Mouse (Mus musculus): ENCODE measurements around the gene Kdm4b.

Gene Kdm4b

DNA sequence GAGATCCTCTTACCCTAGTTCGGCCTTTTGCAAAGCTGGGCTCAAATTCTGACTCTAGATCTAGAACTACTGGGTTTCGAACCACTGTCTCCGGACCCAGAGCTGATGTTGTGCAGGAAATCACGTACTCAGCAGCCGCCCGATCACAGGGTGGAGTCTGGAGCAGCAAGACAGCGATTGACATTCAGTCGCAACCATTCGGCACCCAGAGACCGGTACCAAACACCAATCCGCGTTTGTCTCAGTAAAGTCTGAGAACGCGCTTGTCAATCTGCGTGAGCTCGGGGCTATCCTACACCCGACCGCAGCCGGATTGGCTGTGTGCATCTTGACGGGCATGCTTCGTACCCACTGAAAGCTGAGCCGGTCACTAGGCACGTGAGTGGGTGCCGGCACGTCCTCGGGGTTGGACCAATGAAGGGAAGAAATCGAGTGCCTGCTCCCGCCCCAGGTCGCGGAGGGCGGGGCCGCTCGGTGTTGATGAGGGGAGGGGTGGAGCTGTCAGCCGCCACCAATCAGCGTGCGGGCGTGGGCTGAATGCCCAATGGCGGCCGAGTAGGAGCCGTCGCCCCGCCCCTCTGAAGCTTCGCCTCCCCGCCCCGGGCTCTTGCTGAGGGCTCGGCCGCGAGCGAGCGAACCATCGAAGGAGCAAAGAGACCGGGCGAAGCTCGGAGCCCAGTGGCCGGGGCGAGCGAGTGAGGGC, at the start of gene Kdm4b:
Gene Kdm4b (plus strand): TSS at position 613 of the 703 bp plus-strand sequence.
- peak; percentile 85 for DNase-seq (ENCODE audit: extremely low spot score, low read depth, low spot score)

DNA sequence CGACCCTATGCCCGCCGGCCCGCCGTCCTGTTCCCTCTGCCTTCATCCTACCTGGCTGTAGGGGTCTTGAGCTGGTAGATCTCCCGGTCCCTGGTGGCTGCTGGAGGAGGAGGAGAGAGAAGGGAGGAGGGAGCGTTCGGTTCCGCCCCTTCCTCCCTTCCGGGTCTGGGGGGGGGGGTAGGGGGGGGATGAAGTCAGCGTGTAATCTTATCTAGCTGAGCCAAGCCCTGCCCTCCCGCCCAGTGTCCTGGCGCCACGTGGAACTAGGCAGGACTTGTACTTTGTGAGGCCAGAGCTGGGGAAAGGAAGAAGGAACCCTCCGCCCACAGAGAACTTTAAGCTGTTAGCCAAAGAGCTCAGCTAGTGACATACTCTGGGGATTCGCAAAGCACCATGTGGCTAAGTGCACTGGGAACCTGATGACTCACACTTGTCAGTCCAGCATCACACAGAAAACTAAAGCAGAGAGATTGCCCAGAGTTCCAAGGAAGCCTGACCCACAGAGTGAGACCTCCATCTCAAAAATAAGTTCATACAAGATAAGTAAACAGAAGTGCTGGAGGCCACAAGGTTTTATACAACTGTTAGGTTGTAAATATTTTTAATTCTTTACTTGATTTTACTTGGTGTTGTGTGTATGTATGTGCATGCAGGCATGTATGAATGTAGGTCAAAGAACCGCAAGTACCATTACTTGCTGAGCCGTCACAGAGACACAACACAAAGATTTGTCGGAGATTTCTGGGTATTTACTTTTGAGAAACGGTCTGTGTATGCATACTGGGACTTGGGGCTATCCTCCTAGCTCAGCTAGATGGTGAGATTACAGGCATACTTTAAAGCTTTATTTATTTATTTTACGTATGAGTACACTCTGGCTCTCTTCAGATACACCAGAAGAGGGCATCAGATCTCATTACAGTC, 49.0 kb upstream of the Kdm4b start, which contains the start of gene Ticam1:
Gene Ticam1 (minus strand): TSS at position 144 of the 924 bp plus-strand sequence.
- peak; percentile 96 for DNase-seq (ENCODE audit: extremely low spot score, low read depth, low spot score)

DNA sequence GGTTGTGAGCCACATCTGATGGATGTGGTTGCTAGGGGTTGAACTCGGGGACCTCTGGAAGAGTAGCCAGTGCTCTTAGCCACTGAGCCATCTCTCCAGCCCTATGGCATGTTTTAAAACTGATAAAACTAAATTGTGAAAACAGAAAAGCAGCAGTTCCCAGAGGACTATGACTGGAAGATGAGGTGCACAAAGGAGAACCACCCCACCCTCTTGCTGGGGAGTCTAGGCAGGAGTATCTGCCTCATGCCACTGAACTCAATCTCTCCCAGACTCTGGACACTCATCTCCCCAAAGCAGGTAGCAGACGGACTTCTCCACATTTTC, 48.3 kb upstream of the Kdm4b start:
- no peak for DNase-seq (ENCODE audit: extremely low spot score, low read depth, low spot score)

DNA sequence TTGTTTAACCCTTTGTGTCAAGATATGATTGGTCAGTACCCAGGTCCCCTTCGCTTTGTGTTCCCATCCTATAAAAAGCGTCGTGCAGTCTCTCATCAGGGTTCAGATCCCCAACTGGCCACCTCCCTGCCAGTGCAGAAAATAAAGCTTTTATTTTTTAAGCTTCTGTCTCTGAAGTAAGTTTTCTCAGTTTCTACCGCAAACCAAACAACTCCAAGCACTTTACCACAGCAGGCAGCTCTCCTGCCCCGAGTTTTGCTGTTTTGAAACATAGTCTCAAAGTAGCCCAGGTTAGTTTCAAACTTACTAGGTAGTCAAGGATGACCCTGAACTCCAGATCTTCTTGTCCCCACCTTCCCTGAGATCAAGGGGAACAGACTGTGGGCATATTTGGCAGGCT, 47.5 kb upstream of the Kdm4b start:
- no peak for DNase-seq (ENCODE audit: extremely low spot score, low read depth, low spot score)

DNA sequence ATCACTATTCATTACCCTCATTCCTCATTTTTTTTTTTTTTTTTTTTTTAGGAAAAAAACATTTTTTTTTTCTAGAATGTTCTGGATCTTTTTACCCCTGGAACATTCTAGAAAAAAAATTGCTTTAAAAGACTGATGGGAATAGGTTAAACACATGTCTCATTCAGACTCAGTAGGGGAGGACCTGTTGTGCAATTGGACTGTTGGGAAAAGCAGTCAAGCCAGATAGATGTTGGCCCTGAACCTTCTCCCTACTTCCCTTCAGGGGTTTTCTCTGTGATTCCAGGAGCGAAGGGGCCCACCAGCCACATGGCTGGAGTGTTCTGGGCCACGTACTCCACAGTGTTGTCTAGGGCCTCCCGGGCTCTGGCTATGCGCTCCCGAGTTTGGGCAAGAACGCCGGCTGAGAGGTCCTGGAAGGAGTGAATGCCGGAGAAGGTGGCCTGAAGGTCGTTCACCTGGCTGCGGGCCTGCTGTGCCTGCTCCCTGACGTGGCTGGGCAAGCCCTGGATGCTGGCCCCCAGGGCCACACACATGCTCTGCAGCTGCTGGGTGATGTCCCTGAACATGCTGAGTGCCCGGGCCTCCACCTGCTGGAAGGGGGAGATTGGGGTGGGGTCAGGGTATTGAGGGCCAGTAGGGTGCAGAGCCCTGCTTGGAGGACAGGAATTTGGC, 46.2 kb upstream of the Kdm4b start:
- DNase-seq (ENCODE audit: extremely low spot score, low read depth, low spot score), result no peak

DNA sequence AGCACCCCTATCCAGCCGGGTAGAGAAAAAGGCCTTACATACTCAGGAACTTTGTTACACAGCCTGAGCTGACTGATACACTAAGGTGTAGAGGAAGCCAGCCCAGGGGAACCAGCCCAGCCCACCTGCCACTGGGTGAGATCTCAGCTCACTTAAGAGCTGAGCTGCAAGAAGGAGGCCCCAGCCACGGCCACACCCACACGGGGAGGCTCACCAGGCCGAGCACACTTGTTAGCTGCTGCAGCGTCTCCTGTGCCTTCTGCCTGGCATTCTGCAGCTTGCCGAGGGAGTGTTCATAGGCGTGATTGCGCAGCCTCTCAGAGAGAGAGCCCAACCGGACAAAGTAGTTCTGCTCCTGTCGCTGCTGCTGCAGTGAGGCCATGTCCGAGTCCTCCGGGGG, 44.7 kb upstream of the Kdm4b start:
- DNase-seq (ENCODE audit: extremely low spot score, low read depth, low spot score), result no peak

DNA sequence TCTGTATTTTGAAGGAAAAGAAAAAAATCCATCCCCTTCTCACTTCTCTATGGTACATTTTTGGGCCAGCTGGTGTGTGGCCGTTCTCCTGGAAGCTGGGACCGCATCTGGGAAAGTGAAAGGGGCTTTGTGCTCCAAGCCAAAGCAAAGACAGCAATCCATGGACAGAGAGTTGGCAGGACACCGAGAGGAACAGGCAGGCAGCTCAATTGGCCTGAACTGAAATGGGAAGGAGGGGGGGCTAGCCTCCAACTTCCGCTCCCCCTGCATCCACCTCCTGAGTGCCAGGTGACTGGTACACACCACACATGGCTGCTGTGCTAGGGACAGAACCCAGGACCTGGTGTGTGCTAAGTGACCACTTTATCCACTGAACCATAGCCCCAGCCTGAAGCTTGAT, 43.1 kb upstream of the Kdm4b start:
- no peak for DNase-seq (ENCODE audit: extremely low spot score, low read depth, low spot score)

DNA sequence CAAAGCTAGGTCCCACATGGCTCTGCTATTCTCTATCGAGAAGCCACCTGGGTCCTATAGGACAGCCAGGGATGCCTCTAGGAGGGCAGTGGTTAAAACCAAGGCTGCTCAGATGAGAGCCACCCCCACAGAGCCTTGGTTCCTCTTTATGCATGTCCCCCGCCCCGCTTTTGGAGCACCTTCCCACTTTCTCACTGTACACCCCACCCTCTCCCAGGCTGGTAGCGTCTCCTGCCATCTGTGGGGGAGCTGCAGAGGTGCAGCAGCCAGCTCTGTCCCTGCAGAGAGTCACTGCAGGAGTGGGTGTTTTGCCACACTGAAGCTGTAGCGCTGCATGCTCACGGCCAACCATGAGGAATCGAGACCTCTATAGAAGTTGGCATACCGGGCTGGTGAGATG, 42.5 kb upstream of the Kdm4b start:
- no peak for DNase-seq (ENCODE audit: extremely low spot score, low read depth, low spot score)

DNA sequence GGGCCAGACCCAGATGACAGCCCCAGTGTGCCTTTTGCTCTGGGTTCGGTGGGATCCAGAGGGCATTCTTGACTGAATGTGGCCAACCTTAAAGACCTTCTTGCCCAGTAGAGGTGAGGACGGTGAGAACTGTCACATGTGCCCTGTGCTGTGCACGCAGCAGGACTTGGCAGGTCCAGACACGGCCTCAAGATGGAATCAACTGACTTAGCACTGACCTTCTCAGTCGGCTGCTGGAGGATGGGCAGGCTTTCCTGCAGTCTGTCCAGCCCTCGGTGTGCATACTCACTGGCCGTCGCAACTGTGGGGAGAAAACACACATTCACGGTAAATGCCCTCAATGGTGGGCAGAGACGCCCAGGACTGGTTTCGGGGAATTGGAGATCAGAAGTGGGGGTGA, 39.9 kb upstream of the Kdm4b start:
- DNase-seq (ENCODE audit: extremely low spot score, low read depth, low spot score), result no peak

DNA sequence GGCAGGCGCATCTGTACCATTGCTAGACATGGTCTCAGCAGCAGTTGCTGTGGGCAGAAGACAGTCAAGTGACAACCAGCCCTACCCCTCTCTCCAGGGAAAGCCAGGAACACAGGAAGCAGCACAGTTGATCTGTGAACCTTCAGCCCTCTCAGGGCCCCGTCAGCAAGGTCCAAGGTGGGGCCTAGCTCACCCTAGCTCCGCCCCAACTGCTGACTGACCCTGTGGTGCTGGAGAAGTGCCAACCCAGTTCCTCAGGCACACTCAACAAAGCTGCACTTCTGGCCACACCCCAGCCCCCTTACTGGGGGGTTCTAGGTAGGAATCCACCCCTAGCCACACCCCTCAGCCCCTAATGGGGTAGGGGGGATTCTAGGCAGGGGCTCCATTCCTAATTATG, 38.0 kb upstream of the Kdm4b start:
- DNase-seq (ENCODE audit: extremely low spot score, low read depth, low spot score), result no peak

DNA sequence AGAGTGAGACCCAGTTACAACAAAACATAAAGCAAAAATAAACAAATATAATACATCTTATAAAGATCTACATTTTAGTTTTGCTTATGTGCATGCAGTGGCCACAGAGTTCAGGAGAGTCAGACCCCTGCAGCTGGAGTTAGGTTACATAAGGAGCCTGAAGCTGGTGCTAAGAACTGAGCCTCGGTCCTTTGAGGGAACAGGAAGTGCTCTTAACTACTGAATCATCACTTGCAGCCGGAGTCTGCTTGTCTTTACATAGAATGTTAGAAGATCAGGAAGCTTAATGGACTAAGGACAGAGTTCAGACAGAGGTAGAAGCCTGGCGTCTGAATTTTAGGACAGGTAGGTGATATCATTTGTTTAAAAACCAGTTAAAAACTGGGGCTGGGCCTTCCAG, 37.0 kb upstream of the Kdm4b start:
- no peak for DNase-seq (ENCODE audit: extremely low spot score, low read depth, low spot score)

DNA sequence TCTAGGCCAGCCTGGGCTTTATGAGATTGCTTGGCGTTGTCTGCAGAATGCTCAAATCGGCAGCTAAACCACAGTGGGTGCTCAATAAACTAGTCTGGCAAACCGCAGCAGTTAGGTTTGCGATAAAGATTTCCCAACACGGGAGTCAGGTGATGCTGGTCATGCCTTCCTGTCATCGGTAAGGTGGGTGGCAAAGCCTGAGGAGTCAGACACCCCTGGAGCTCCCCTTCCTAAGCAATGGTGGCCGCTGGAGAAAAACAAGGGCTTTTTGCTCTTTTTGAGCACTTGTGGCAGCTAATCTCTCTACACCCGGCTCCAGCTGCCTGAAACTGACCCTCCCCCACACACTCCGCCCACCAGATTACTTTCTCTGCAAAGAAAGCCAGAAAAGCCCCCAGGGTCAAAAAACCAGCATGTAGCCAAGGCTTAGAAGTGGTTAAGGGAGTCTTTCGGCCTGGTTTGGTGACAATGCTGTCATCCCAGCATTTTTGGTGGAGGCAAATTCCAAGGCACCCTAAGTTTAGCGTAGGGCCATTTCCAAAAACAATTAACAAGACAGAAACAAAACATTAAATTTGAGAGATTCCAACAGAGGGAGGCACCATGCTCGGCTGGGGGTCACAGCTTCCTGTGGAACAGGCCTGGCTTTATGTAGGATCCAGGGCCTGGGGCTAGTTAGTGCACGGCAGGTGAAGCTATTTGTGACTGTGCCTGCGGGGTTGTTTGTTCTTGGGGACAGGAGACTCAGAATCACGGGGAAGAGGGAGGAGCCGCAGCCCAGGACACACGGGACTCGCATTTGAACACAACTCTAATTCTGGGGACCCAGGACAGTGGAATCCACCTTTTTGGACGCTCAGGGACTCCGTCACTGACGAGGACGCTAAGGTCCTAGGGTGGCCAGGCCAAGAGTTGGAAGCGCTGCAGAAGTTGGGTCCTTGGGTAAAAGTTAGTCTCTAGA, 36.2 kb upstream of the Kdm4b start:
- peak; percentile 66 for DNase-seq (ENCODE audit: extremely low spot score, low read depth, low spot score)

DNA sequence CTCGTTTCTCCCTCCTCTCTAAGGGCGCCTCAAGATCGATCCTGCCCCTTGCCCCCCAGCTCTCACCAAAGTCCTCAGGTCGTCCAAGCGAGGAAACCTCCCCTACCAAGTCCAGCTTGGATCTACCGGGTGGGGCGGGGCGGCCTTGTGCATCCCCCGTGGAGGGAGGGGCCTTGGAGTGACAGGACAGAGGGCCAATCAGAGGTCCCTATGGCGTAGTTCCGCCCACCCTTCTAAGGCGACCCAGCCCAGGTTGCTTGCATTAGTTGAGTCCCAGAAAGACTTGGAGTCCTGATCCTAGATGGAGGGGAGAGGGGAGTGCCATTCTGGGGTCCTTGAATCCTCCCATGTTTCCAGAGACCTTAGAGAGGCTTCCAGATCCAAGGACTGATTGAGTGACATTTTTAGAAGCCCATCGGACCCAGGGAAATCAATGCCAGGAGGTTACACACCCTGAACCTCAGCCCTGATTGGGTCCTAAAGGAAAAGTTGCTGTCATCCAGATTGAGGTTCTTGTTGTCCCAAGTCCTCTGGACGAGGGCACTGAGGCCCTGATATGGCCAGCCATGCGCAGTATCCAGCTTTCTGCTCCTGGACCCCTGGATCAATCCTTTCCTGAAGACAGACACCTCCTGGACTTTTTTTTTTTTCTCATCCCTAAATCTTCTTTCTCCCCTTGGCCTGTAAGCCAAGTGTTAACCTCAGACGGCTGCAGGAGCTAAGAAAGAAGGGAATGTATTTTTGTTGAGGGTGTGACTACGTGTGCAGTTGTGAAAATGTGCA, 35.3 kb upstream of the Kdm4b start:
- peak; percentile 88 for DNase-seq (ENCODE audit: extremely low spot score, low read depth, low spot score)

DNA sequence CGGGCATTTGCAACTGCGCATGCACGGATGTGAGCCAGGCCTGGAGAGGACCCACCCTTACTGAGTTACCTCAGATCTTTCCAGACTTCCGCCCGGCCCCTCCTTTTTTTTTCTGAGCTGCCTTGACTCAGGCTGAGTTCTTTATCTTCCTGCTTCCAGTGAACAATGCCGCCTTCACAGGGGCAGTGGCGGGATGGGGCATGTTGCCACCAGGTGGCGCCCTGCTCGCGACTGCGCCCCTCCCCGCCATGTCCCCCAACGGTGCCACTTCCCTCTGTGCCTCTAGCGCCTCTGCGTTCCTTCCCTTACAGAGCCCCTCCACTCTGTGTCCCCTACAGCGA, 34.7 kb upstream of the Kdm4b start:
- peak; percentile 57 for DNase-seq (ENCODE audit: extremely low spot score, low read depth, low spot score)

DNA sequence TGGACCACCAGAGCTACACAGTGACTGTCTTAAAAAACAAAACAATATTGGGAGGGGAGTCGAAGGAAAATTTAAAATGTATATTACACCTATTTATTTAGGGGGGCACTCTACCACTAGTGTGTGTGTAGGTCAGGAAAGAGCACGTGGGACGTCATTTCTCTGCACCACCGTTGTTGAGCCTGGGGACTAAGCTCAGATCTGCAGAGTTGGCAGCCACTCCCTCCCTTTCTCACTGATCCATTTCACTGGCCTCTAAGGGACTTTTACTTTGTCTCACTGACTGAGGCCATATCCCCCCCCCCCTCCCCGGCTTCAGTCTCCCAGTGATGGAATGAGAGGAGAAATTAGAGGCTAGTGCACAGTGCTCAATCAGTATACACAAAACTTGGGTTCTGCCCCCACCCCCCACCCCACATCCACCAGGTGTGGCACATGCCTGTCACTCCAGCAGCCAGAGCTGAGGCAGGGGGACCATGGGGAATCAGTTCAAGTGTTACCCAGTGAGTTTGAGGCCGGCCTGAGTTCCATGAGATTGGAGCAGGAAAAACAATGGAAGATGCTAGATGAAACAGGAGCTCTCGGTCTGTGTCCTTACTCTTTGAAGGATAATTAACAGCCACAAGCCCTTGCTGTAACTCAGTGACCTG, 33.9 kb upstream of the Kdm4b start:
- no peak for DNase-seq (ENCODE audit: extremely low spot score, low read depth, low spot score)

DNA sequence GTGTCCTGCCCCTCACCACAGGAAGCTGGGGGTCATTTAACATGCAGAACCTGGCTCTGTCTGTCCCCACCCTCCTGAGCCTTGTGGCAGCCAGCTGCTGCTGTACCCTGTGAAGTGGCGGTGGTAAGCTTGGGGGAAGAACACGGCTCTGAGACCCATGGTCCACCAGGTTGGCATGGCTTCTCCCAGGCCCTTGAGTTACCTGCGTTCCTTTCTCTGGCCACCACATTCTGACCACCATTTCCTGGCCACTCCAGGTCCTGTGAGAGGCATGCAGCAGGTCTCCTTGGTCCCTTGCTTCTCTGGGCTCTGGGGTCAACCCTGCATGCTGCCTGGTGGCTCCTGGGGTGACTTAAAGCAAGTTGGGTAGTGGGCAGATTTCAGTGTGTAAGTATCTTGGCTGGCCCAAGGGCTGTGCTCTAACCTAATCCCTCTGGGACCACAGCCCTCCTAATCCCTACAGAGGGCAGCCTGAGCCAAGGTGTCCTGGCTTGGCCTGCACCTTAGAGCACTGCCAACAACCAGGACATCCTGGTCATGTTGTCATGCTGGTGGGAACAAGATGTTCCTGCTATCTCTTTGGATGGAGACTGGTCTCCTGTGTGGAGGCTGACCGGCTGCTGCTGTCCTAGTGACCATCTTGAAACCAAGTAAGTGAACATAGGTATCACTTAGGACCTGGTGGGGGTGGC, 33.2 kb upstream of the Kdm4b start, which contains the start of gene Plin3:
Gene Plin3 (minus strand): TSS at position 343 of the 692 bp plus-strand sequence.
- DNase-seq (ENCODE audit: extremely low spot score, low read depth, low spot score), result no peak

DNA sequence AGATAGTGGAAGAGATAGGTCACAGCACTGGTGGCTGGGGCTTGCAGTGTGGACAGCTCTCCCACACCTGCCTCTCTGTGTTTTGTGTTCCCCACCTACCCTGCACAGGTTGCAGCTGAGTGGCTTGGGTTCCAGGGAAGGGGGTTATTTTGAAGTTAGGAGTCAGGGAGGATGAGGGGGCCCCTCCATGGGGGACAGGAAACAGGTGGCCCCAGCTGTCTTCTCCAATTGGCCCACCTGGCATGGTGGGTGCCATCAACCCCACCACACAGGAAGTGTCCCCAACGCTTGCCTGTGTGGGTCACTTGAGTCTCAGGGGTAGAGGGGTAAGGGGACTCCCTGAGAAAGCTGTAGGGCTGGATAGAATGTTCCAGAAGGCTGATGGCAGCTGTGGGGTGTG, 32.6 kb upstream of the Kdm4b start:
- no peak for DNase-seq (ENCODE audit: extremely low spot score, low read depth, low spot score)

DNA sequence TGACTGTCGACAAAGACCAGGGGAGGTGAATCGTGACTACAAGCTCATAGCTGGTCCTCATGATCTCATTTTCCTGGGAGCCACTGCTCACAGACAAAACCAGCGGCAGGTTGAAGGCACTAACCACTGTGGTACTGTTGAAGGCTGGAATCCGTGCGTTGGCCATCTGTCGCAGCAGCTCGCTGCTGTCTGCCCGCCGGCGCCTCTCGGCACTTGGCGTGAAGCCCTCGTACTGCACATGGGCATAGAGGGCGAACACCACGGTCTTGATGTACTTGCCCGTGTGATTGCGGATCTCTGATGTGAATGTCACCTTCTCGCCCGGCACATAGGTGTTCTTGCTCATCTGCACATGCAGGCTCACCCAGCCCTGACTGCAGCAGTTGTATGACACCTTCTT, 31.6 kb upstream of the Kdm4b start:
- DNase-seq (ENCODE audit: extremely low spot score, low read depth, low spot score), result no peak

DNA sequence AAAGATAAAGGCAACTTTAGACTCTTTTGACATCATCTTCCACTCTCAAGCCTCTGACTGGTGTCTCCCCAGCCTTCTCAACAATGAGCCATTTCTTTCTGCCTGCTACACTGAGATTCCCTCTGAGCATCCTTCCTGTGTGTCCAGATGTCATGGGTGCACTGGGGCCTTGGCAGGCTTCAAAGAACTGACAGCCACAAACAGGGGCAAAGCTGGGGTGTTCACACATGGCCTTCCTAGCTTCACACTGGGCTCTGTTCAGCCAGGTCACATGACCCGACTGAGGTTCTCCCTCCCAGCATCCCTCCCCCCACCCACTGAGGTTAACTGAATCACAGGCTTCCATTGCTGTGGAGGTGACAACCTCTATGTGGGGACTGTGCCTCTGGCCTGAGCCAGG, 29.7 kb upstream of the Kdm4b start:
- no peak for DNase-seq (ENCODE audit: extremely low spot score, low read depth, low spot score)

Measured in hindlimb bud, embryonic 11.5 days (tissue).